Mouse (Mus musculus) brain, embryonic 14.5 days (tissue): Measurements from ENCODE around the gene OR5BS1P. TPM values are rescaled to one million over a fixed set of nuclear protein-coding genes. Genes with fewer than 3 reads are reported as not detected.
A peak's percentile ranks its signal among the peaks of the same experiment; 100 is the strongest.

ENCODE experiments used
- DNase-seq: peaks from one replicate; pipeline ENCODE4 v3.0.0-alpha.2; 2011; ENCODE audit warnings: low read depth
- CTCF ChIP-seq: fragments of 200-500 bp; IDR thresholded peaks from 2 replicates; pipeline ENCODE4 v1.5.1; 2012; ENCODE audit warnings: inconsistent platforms, mild to moderate bottlenecking, moderate library complexity, borderline replicate concordance; ENCODE audit not compliant: insufficient read depth, insufficient read length; ENCODE audit errors: extremely low read depth
- POLR2A ChIP-seq: fragments of 200-500 bp; IDR thresholded peaks from 2 replicates; pipeline ENCODE4 v1.6.1; 2012; ENCODE audit warnings: mild to moderate bottlenecking, inconsistent platforms, borderline replicate concordance; ENCODE audit not compliant: poor library complexity, insufficient read depth, insufficient read length, severe bottlenecking; ENCODE audit errors: extremely low read depth
- polyA plus RNA-seq: library from polyadenylated mRNA; depleted of rRNA; stranded (reverse); fragments of >200 nt; gene quantifications from 2 replicates; pipeline ENCODE4 v1.2.3, GENCODE M21; 2012

OR5BS1P gene
- polyA plus RNA-seq, 1 experiment: not detected

DNA sequence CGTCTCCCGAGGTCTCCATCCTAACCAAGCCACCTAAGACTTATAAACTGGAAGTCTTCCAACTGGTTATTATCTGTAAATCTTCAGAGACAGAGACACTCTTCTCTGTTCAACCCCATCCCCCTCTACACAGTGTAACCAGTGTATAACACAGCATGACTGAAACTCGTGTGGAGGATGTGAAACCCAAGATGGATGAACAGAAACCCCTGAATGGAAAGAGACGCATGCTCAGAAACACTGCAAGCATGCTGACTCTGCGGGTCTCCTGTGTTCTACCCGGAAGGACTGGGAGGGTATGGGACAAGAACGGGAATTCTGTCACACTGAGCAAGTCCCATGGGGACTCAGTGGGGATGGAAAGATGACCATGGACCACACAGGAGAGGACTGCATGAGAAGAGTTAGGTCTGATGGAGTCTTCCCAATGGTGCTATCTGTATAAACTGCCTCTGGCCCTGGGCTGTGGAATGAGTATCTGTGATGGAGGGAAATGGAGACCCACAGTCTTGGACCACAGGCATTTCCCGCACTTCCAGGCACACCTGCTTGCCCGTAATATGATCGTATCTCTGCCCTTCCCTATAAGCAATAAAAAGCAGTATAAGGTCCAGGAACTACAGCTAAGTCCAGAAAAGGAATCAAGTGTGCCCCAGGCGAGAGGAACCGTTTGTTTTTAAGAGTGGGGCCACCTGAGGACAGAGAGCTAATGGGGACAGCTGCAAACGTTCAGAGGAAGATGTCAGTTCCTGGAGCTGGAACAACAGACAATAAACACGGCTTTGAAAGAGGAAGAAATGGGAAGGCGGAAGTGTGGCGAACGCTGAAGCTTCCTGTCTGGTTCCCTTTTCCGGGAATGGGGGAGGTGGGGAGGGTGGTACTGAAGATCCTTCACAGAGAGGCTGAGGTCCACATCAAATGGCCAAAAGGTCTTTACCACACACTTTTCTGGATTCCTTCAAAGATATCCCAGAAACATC, 14.5 kb downstream of the OR5BS1P start:
- TF ChIP-seq CTCF: no peak
- TF ChIP-seq POLR2A: no peak
- no peak for DNase-seq

GRCm38 (mm10) chr15:98486433-98487021, 16.8 kb downstream of the OR5BS1P start:
- no peak for DNase-seq
- TF ChIP-seq CTCF (no peak), POLR2A (no peak)

- DNase-seq: no peak
- TF ChIP-seq CTCF: no peak
- no peak for TF ChIP-seq POLR2A
These were observed 21.6 kb downstream of the OR5BS1P start for GRCm38 (mm10) chr15:98491332-98491731.

- TF ChIP-seq POLR2A (no peak), CTCF (no peak)
- no peak for DNase-seq
These were observed 22.4 kb downstream of the OR5BS1P start, which contains the start of gene Olfr279 for GRCm38 (mm10) chr15:98492102-98492501. Olfr279 (plus strand) TSS chr15:98492402.

DNA sequence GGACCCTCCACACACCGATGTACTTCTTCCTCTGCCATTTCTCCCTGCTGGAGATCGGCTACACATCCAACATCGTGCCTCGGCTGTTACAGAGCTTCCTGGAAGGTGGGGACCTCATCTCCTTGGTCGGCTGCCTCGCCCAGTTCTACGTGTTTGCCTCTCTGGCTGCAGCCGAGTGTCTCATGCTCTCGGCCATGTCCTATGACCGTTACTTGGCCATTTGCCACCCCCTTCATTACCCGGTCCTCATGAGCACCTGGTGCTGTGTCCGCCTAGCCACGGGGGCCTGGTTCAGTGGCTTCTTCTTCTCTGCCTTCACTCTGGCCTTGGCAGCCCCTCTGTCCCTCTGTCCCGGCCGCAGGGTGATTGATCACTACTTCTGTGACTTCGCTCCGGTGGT, 27.9 kb downstream of the OR5BS1P start:
- DNase-seq: no peak

GRCm38 (mm10) chr15:98503317-98503716, 33.6 kb downstream of the OR5BS1P start:
- DNase-seq: no peak
- no peak for TF ChIP-seq POLR2A
- no peak for TF ChIP-seq CTCF

More for the DNA sequence above, 27.9 kb downstream of the OR5BS1P start:
- TF ChIP-seq CTCF (no peak), POLR2A (no peak)

DNA sequence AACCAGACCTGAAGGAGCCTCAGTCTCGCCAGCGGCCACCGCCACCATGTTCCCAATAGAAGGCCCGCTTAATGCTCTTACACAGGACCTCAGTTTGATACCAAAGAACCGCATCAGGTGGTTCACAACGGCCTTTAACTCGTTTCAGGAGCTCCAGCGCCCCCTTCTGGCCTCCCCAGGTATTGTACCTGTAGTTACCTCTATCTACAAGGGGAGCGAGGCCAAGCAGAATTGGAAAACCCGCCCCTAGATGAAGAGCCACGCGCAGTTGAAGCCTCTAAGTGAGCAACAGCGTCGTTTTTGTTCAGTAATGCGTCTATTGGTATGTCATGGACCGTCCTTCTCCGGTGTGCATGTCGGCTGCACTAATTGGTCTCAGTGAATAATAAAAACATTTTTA, 34.8 kb downstream of the OR5BS1P start:
- TF ChIP-seq CTCF (peak; percentile 73), POLR2A (no peak)
- peak; percentile 53 for DNase-seq

- no peak for DNase-seq
- no peak for TF ChIP-seq CTCF
- TF ChIP-seq POLR2A: no peak
These were observed 36.7 kb downstream of the OR5BS1P start for GRCm38 (mm10) chr15:98506253-98506957.

DNA sequence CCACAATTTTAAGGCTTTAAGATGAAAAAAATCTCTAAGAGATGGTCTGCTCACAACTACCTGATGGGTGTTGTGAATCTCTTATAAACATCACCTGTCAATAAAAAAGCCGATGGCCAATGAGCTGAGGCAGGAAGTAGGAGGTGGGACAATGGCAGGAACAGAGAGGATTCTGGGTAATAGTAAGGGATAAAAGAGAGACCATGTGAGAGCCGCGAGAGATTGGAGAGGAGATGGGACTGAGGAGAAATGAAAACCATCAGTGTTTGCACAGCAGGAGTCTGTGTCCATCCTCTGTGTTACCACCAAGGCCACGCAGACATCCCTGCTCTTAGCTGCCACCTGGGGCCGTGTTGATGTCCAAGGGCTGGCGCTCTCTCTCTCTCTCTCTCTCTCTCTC, 37.6 kb downstream of the OR5BS1P start:
- no peak for TF ChIP-seq CTCF
- no peak for TF ChIP-seq POLR2A

GRCm38 (mm10) chr15:98509387-98509786, 39.7 kb downstream of the OR5BS1P start:
- no peak for DNase-seq
- TF ChIP-seq POLR2A (no peak), CTCF (no peak)

More for the DNA sequence above, 37.6 kb downstream of the OR5BS1P start:
- DNase-seq: no peak
